Mouse (Mus musculus): ENCODE results near the gene Mfsd5. TPM values are rescaled to one million over a fixed set of nuclear protein-coding genes. Genes with fewer than 3 reads are reported as not detected.

The Mfsd5 gene
- polyA plus RNA-seq (2015; fragmentation: Nextera tagmentation; extraction: Ambion mirVana), result 84.0 and 88.6 TPM in 2 replicates

- peak within 1 kb of the TSS; percentile 94 for H3K4me3 ChIP-seq (replicated peaks)
- H3K4me1 ChIP-seq, result peaks cover 26% of the 10 kb centered on the region
- peaks cover 19% of the 10 kb centered on the region for H3K36me3 ChIP-seq
- ATAC-seq (ENCODE audit: insufficient number of reproducible peaks, low FRiP score, low TSS enrichment, low read depth), result peak; percentile 94
- no peaks in the 10 kb centered on the region for H3K27me3 ChIP-seq
- peak within 1 kb of the TSS; percentile 85 for H3K9ac ChIP-seq
- peak within 1 kb of the TSS; percentile 87 for H3K4me2 ChIP-seq (replicated peaks)
- WGBS, result under 1% methylated on average over 65 of the region's 65 CpGs
- H3K27ac ChIP-seq (replicated peaks), result peak within 1 kb of the TSS; percentile 95
- H3K9me3 ChIP-seq (replicated peaks), result no peaks in the 10 kb centered on the region
These were observed at the start of gene Mfsd5 for GRCm38 (mm10) chr15:102279092-102279782. Gene Mfsd5, plus strand, starts transcription at chr15:102279454.

GRCm38 (mm10) chr15:102230408-102231321 is 48.6 kb upstream of the Mfsd5 start:
- Histone ChIP-seq H3K36me3 (peaks cover 20% of the 10 kb centered on the region), H3K27me3 (no peaks in the 10 kb centered on the region), H3K4me1 (peaks cover 27% of the 10 kb centered on the region), H3K27ac (replicated peaks) (no peak overlapping the region; the same call in 1 of the 2 replicates), H3K9me3 (replicated peaks) (no peaks in the 10 kb centered on the region), H3K4me2 (replicated peaks) (no peak overlapping the region), H3K9ac (no peak overlapping the region), H3K4me3 (replicated peaks) (no peak overlapping the region)
- 68% methylated on average over 17 of the region's 17 CpGs for WGBS
- ATAC-seq (ENCODE audit: insufficient number of reproducible peaks, low FRiP score, low TSS enrichment, low read depth), result 0 out of 2 replicates have a peak, but pooled peaks have one; percentile 22

GRCm38 (mm10) chr15:102231748-102232147 is 47.5 kb upstream of the Mfsd5 start, which contains the start of gene Itgb7:
Gene Itgb7, minus strand, starts transcription at chr15:102231944.
- Histone ChIP-seq H3K36me3 (peaks cover 30% of the 10 kb centered on the region), H3K4me1 (peaks cover 32% of the 10 kb centered on the region), H3K4me2 (replicated peaks) (no peak within 1 kb of the TSS), H3K27me3 (no peaks in the 10 kb centered on the region), H3K4me3 (replicated peaks) (no peak within 1 kb of the TSS), H3K9ac (no peak within 1 kb of the TSS), H3K27ac (replicated peaks) (peak within 1 kb of the TSS; percentile 51), H3K9me3 (replicated peaks) (no peaks in the 10 kb centered on the region)
- WGBS, result 39% methylated on average over 6 of the region's 6 CpGs
- no peak for ATAC-seq (ENCODE audit: insufficient number of reproducible peaks, low FRiP score, low TSS enrichment, low read depth)

- no peak overlapping the region for H3K4me3 ChIP-seq (replicated peaks)
- no peaks in the 10 kb centered on the region for H3K9me3 ChIP-seq (replicated peaks)
- peaks cover 39% of the 10 kb centered on the region for H3K36me3 ChIP-seq
- no peak overlapping the region for H3K9ac ChIP-seq
- peaks cover 32% of the 10 kb centered on the region for H3K4me1 ChIP-seq
- no peaks in the 10 kb centered on the region for H3K27me3 ChIP-seq
- no peak for ATAC-seq (ENCODE audit: insufficient number of reproducible peaks, low FRiP score, low TSS enrichment, low read depth)
- WGBS, result 66% methylated on average over 7 of the region's 7 CpGs
- no peak overlapping the region for H3K4me2 ChIP-seq (replicated peaks)
- no peak overlapping the region; the same call in 1 of the 2 replicates for H3K27ac ChIP-seq (replicated peaks)
These were observed 46.5 kb upstream of the Mfsd5 start for GRCm38 (mm10) chr15:102232764-102233163.

- Histone ChIP-seq H3K27ac (replicated peaks) (0 out of 2 replicates have a peak overlapping the region, but pooled peaks have one; percentile 59), H3K27me3 (no peaks in the 10 kb centered on the region), H3K9ac (no peak overlapping the region), H3K4me3 (replicated peaks) (no peak overlapping the region), H3K9me3 (replicated peaks) (no peaks in the 10 kb centered on the region), H3K4me1 (peaks cover 32% of the 10 kb centered on the region), H3K36me3 (peaks cover 49% of the 10 kb centered on the region), H3K4me2 (replicated peaks) (no peak overlapping the region)
- ATAC-seq (ENCODE audit: insufficient number of reproducible peaks, low FRiP score, low TSS enrichment, low read depth), result no peak
- WGBS, result 10% methylated on average over 2 of the region's 2 CpGs
These were observed 45.4 kb upstream of the Mfsd5 start for GRCm38 (mm10) chr15:102233896-102234295.

- no peak overlapping the region for H3K4me2 ChIP-seq (replicated peaks)
- H3K4me3 ChIP-seq (replicated peaks), result no peak overlapping the region
- no peak overlapping the region for H3K9ac ChIP-seq
- H3K4me1 ChIP-seq, result peaks cover 32% of the 10 kb centered on the region
- WGBS, result 30% methylated on average over 21 of the region's 21 CpGs
- peak; percentile 63; the same call in 1 of the 2 replicates for ATAC-seq (ENCODE audit: insufficient number of reproducible peaks, low FRiP score, low TSS enrichment, low read depth)
- peak overlapping the region; percentile 59 for H3K27ac ChIP-seq (replicated peaks)
- H3K27me3 ChIP-seq, result no peaks in the 10 kb centered on the region
- peaks cover 63% of the 10 kb centered on the region for H3K36me3 ChIP-seq
- H3K9me3 ChIP-seq (replicated peaks), result no peaks in the 10 kb centered on the region
These were observed 43.8 kb upstream of the Mfsd5 start for GRCm38 (mm10) chr15:102235371-102236027.

GRCm38 (mm10) chr15:102238543-102239259 is 40.6 kb upstream of the Mfsd5 start:
- no peak overlapping the region for H3K9ac ChIP-seq
- H3K4me3 ChIP-seq (replicated peaks), result no peak overlapping the region
- H3K27me3 ChIP-seq, result no peaks in the 10 kb centered on the region
- no peak for ATAC-seq (ENCODE audit: insufficient number of reproducible peaks, low FRiP score, low TSS enrichment, low read depth)
- H3K4me1 ChIP-seq, result peaks cover 37% of the 10 kb centered on the region
- 91% methylated on average over 14 of the region's 14 CpGs for WGBS
- no peaks in the 10 kb centered on the region for H3K9me3 ChIP-seq (replicated peaks)
- peaks cover 74% of the 10 kb centered on the region for H3K36me3 ChIP-seq
- no peak overlapping the region for H3K27ac ChIP-seq (replicated peaks)
- H3K4me2 ChIP-seq (replicated peaks), result no peak overlapping the region

- Histone ChIP-seq H3K36me3 (peaks cover 72% of the 10 kb centered on the region), H3K4me2 (replicated peaks) (no peak overlapping the region), H3K4me3 (replicated peaks) (no peak overlapping the region), H3K9ac (no peak overlapping the region), H3K27ac (replicated peaks) (no peak overlapping the region), H3K9me3 (replicated peaks) (no peaks in the 10 kb centered on the region), H3K4me1 (peaks cover 40% of the 10 kb centered on the region), H3K27me3 (no peaks in the 10 kb centered on the region)
- WGBS, result 13% methylated on average over 9 of the region's 9 CpGs
- no peak for ATAC-seq (ENCODE audit: insufficient number of reproducible peaks, low FRiP score, low TSS enrichment, low read depth)
These were observed 40.0 kb upstream of the Mfsd5 start for GRCm38 (mm10) chr15:102239260-102239590.

- no peak overlapping the region for H3K4me3 ChIP-seq (replicated peaks)
- 77% methylated on average over 11 of the region's 11 CpGs for WGBS
- peaks cover 66% of the 10 kb centered on the region for H3K36me3 ChIP-seq
- H3K9me3 ChIP-seq (replicated peaks), result no peaks in the 10 kb centered on the region
- ATAC-seq (ENCODE audit: insufficient number of reproducible peaks, low FRiP score, low TSS enrichment, low read depth), result no peak
- H3K27me3 ChIP-seq, result no peaks in the 10 kb centered on the region
- no peak overlapping the region for H3K27ac ChIP-seq (replicated peaks)
- H3K4me1 ChIP-seq, result peaks cover 39% of the 10 kb centered on the region
- no peak overlapping the region for H3K9ac ChIP-seq
- no peak overlapping the region for H3K4me2 ChIP-seq (replicated peaks)
These were observed 39.4 kb upstream of the Mfsd5 start for GRCm38 (mm10) chr15:102239851-102240250.

- H3K9me3 ChIP-seq (replicated peaks), result no peaks in the 10 kb centered on the region
- H3K36me3 ChIP-seq, result peaks cover 58% of the 10 kb centered on the region
- H3K9ac ChIP-seq, result no peak overlapping the region
- H3K4me1 ChIP-seq, result peaks cover 39% of the 10 kb centered on the region
- H3K27ac ChIP-seq (replicated peaks), result 0 out of 2 replicates have a peak overlapping the region, but pooled peaks have one; percentile 22
- H3K4me3 ChIP-seq (replicated peaks), result no peak overlapping the region
- WGBS, result 60% methylated on average over 4 of the region's 4 CpGs
- no peaks in the 10 kb centered on the region for H3K27me3 ChIP-seq
- no peak overlapping the region for H3K4me2 ChIP-seq (replicated peaks)
- no peak for ATAC-seq (ENCODE audit: insufficient number of reproducible peaks, low FRiP score, low TSS enrichment, low read depth)
These were observed 38.6 kb upstream of the Mfsd5 start for GRCm38 (mm10) chr15:102240607-102241006.
